Mouse (Mus musculus) stomach, postnatal 0 days (tissue): ENCODE data around the gene Pira2. TPM values are rescaled to one million over a fixed set of nuclear protein-coding genes. Genes with fewer than 3 reads are reported as not detected.

Source experiments
- polyA plus RNA-seq: library from polyadenylated mRNA; unstranded; fragments of >200 nt; fragmentation: Nextera tagmentation; extraction: Ambion mirVana; gene quantifications from 2 replicates; pipeline ENCODE4 v1.2.1, GENCODE M21; 2015

Pira2 gene
- polyA plus RNA-seq, 1 experiment from 2014 or later, result 0.15 TPM

Other genes with a start within 250 kb of the Pira2 start
- gene Oscar, start 228.9 kb downstream of the Pira2 start, polyA plus RNA-seq, result 0.06 and 0.17 TPM in 2 replicates
- 491 and 535 TPM in 2 replicates for gene Ndufa3, start 227.7 kb downstream of the Pira2 start, polyA plus RNA-seq
- gene Tfpt, start 215.1 kb downstream of the Pira2 start, polyA plus RNA-seq, result 14.6 and 17.7 TPM in 2 replicates
- gene Prpf31, start 215.1 kb downstream of the Pira2 start, polyA plus RNA-seq, result 40.3 and 43.6 TPM in 2 replicates
- 19.7 and 20.0 TPM in 2 replicates for gene Cnot3, start 199.8 kb downstream of the Pira2 start, polyA plus RNA-seq
- 10.6 and 11.7 TPM in 2 replicates for gene Leng1, start 179.2 kb downstream of the Pira2 start, polyA plus RNA-seq
- 70.1 and 77.4 TPM in 2 replicates for gene Tmc4, start 167.5 kb downstream of the Pira2 start, polyA plus RNA-seq
- 143 TPM in 2 replicates for gene Tsen34, start 152.2 kb downstream of the Pira2 start, polyA plus RNA-seq
- 27.1 and 28.3 TPM in 2 replicates for gene Mboat7, start 151.5 kb downstream of the Pira2 start, polyA plus RNA-seq
- gene Rps9, start 141.1 kb downstream of the Pira2 start, polyA plus RNA-seq, result 1,098 and 1,141 TPM in 2 replicates
- 0.82 and 1.0 TPM in 2 replicates for gene Pirb, start 124.7 kb downstream of the Pira2 start, polyA plus RNA-seq
- gene Gm15448, start 19.4 kb downstream of the Pira2 start, polyA plus RNA-seq, result 0.05 TPM in 1 of 2 replicates, not detected in the other
- gene Gm14548, start 53.1 kb upstream of the Pira2 start, polyA plus RNA-seq, result 0.06 and 0.07 TPM in 2 replicates
- gene Lilra6, start 70.5 kb upstream of the Pira2 start, polyA plus RNA-seq, result 0.05 and 0.06 TPM in 2 replicates
- gene Lair1, start 218.2 kb upstream of the Pira2 start, polyA plus RNA-seq, result 1.5 and 3.0 TPM in 2 replicates